Mouse (Mus musculus): ENCODE results near the gene Txlna.

The Txlna gene

DNA sequence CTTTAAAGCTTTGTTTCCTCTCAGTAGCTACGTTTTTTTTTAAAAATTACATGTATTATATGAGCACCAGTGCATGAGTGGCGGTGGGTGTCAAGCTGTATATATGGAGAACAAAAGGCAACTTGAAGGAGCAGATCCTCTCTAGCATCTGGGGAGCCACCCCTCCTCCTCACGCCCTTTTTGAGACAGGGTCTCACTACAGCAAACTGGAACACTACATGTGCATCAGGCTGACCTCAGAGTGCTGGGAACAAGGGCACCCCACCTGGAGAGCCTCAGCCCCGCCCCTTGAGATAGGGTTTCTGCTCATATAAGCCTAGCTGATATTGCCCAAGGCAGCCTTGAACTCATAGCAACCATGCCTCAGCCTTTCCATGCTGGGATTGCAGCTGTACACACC is 15.4 kb downstream of the Txlna start:
- in situ Hi-C loops (cut with MboI, MseI), result no loop called here

DNA sequence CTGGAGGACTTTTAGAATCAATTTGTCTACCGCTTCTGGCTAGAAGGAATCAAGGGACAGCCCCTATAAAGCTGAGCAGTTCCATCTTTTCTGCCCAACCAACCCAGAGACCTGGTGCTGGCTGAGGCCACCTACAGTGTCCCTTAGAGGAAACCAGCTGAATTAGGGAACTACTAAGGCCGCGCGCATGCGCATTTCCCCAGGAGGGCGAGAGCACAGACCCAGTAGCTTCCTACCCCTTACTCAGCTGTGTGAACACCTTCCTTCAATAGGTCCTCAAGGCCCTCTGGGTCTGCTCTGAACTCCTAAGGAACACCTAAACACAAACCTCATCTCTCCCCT is 15.9 kb downstream of the Txlna start:
- in situ Hi-C loops (cut with MboI, MseI), result no loop called here

GRCm38 (mm10) chr4:129624281-129625028 is 16.4 kb downstream of the Txlna start:
- in situ Hi-C loops (cut with MboI, MseI), result no loop called here

DNA sequence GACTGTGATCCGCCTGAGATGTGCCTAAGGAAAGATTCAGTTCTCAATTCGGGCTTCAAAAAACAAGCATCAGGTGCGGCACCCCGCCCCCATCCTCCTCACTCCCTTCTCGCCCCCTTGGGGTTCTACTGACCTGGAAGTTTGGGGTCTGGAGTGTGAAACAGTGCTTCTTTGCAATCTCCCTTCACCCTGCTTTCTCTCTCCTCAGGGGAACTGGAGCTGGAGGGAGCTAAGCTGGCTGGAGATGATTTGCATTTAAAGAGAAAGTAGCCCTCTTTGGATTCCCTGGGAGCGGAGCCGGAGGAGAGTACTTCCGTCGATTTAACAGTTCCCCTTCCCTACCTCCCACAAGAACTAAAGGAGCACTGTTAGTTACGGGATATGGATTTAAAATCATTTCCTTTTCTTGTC is 17.2 kb downstream of the Txlna start, which contains the start of gene Ccdc28b:
Ccdc28b (minus strand) TSS at position 267 of the 411 bp plus-strand sequence.
- in situ Hi-C loops (cut with MboI, MseI), result no loop called here

DNA sequence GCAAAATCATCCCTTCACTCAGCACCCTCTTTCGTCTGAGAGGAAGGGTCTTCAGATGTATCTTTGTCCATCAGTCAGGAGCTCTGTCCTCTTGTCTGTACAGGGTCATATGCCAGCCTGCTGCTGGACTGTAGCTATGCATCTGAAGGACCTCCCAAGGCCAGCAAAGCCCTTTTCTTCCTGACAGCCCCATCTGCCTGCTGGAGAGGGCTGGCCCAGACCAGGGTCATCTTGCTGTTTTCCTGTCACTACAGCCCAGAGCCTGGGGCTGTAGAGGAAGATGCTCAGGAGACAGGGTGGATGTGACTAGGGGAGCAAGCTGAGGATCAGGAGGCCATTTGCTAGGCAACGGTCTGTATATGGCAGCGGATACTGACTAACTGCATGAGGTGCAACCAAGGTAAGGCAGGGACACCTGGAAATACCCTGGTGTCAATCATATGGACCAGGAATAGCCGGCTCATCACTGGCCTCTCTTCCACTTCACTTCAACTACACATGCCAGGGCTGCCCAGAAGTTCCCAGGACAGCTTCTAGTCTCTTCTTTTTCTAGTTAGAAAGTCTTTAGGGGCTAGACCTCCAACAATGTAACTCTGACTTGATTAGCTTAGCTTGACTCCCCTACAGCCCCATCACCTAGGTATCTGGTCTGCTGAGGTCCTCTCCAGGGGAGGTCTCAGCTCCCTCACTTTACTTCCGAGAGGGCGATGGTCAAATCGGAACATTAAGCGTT is 17.9 kb downstream of the Txlna start:
- in situ Hi-C loops (cut with MboI, MseI), result no loop called here

DNA sequence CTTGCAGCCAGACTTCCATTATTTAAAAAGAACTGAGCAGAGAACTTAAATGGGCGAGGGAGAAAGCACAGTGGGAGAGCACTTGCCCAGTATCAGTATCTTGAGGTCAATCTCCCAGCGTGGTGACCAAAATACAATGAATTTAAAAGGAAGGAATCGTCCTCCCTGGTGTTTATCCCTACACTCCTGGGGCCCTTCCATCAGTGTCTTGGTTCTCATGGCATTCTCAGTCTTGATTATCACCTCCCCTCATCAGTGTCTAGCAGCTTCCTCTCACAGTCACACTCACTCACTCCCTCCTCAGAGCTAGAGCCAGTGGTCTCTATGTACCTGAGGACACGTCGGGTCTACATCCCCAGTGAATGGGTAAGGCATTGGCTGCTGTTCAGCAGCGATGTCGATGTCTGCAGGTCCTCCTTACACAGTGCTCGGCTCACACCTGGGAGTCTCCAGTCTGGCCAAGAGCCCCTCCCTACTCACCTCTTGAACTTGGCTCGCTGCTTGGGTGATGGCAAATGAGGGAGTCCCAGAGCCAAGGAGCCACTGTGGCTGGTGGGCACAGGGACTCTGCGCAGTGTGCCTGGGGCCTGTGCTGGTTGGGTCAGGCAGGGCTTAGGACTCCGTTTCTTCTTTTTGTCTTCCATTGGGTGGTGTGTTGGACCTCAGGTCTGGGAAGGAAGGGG is 18.6 kb downstream of the Txlna start:
- in situ Hi-C loops (cut with MboI, MseI), result no loop called here

DNA sequence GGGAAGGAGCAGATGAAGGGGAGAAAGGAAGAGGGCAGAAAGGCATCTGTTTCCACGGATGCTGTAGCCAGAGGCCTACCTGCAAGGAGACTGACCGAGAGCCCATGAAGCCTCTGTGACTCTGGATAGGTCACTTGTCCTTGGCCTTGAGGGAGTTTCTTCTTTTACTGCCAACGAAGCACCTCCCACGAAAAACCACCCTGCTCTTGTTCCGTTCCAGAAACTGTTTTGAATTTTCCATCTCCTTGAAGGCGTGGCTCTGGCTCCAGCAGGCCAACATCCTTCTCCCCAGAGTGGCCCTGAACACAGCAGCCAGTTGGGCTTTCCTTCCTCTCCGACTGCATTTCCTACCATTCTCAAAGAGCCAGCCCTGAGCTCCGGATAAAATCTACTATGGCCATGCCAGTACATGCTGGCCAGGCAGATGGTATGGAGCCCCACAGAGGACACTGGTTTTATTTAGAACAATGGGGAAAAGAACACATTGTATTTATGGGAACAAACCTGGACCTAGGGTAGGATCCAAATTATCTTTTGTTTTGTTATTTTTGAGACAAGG is 19.5 kb downstream of the Txlna start:
- in situ Hi-C loops (cut with MboI, MseI), result no loop called here

DNA sequence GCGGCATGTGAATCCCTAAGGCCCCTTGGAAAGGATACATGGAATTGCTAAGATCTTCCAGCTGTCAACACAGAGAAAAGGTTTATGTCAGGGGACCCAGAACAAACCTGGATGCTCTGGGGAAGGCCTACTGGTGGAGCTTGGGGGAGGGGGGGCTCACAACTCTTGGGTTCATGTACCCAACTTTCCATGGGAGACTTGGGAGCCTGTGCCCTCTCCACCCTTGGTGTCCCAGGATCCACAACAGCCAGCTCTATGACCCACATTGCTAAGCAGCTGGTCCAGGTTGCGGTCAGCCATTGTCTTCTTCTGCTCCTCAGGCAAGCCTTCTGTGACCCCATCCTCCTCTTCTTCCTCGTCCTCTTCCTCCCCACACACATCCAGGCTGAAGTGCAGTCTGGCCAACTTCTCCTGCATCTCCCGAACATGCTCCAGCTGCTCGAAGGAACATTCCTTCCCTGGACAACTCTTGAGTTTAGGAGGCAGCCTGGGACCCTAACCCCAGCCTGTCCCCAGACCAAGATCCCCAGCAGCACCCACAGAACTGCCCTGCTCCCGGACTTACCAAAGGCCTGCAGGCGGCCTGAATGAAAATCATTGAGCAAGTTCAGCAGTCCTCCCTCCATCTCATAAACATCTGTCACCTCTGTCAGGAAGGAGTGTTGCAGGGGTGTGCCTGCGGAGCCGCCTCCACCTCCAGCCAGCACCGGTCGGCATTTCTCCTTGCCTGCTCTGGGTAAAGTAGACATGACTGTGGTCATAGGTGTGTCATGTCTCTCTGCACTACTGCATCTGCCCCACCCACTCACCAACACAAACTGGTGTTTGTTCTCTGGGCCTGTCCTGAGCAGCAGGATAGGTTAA is 20.2 kb downstream of the Txlna start:
- in situ Hi-C loops (cut with MboI, MseI), result no loop called here

DNA sequence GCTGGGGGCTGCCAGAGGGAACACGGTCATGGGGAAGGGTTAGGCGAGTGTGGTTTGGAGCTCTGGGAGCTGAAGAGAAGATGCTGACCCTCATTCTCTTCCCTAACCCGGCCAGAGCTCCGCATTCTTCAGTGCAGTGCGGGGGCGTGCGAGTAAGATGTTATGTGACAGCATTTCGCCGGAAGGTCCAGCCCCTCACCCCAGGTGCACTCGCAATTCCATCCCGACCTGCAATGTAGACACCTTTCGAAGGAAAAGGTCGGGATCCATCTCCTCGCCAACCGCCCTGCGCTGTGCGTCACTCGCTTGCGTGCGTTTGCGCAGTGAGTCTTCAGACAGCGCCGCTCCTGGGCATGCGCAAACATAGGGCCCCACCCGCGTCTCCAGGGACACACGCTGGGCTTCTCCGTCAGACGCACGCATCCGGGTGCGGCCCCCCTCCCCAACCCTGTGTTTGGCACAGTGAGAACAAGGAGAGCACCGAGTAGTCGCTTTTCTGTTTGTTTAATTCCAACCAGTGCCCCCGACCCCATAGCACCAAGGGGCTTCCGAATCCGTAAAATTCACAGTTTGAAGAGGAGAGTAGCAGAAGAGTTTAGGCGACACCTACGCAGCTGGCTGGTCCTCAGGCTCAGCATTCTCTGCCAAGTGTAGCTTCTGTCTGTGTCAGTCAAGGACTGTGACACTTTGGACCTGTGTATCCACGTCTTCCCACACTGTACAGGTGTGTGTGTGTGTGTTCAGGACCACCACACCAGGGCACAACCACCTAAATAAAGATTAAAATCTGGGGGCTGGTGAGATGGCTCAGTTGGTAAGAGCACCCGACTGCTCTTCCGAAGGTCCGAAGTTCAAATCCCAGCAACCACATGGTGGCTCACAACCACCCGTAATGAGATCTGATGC is 21.8 kb downstream of the Txlna start, which contains the start of gene Iqcc:
Iqcc (minus strand) TSS at position 314 of the 906 bp plus-strand sequence.
- in situ Hi-C loops (cut with MboI, MseI), result no loop called here

DNA sequence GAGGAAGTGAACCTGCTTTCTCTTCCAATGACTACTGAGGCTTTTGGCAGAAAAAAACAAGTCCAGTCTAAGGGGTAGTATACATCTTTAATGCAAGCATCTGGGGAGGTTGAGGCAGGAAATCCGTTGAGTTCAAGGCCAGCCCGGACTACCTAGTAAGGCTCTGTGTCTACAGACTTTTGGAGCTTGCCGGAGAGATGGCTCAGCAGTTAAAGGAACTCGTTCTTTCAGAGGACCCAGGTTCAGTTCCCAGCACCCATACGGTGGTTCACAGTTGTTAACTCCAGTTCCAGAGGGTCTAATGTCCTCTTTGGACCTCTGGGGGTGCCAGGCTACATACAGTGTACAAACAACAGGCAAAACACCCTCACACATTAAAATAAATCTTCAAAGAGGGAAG is 22.8 kb downstream of the Txlna start:
- in situ Hi-C loops (cut with MboI, MseI), result no loop called here

- in situ Hi-C loops (cut with MboI, MseI), result no loop called here
These were observed 23.7 kb downstream of the Txlna start for GRCm38 (mm10) chr4:129617121-129617641.

- in situ Hi-C loops (cut with MboI, MseI), result no loop called here
These were observed 24.2 kb downstream of the Txlna start for GRCm38 (mm10) chr4:129616631-129617030.

GRCm38 (mm10) chr4:129615801-129616290 is 25.0 kb downstream of the Txlna start:
- in situ Hi-C loops (cut with MboI, MseI), result no loop called here

DNA sequence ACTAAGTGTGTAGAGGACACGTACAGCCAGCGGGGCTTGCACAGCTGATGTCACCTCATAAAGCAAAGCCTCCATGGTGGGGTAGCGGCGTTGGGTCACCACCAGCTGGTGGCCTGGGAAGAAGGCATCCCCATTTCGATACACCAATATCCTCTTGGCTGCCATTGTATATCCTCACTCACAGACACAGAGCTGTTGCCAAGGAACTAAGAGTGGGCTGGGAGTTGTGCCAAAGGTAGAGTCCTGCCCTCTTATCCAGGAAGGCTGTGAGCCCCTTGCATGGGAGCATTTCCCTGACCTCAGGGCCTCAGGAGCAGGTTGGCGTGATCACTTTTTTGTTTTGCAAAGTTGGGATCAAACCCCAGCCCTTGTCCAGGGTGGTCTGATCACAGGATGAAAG is 26.8 kb downstream of the Txlna start, which contains the start of gene Dcdc2b:
Dcdc2b (minus strand) TSS at position 165 of the 400 bp plus-strand sequence.
- in situ Hi-C loops (cut with MboI, MseI), result loop anchor here (5.0 kb wide), 1 partner anchor 67 kb away; no protein-coding TSS in a partner anchor

DNA sequence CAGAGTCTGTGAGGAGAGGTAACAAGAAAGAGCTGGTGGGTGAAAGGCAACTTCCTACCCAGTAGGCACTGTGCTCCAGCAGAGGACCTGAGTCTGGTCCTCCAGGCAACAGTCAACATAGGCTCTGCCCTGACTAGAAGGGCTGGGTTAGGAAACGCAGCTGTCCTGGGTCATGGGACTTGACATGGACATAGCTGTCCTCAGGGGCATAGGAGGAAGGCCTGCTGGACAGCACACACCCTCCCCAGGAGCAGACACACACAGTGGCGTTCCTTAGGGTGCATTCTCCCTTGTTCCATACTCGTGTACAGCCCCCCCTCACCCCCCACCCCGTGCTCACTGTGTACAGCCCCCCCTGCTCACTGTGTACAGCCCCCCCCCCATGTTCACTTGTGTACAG is 30.4 kb downstream of the Txlna start:
- in situ Hi-C loops (cut with MboI, MseI), result loop anchor here (5.0 kb wide), 1 partner anchor 63 kb away; no protein-coding TSS in a partner anchor

GRCm38 (mm10) chr4:129610026-129610425 is 30.8 kb downstream of the Txlna start:
- in situ Hi-C loops (cut with MboI, MseI), result loop anchor here (5.0 kb wide), 1 partner anchor 63 kb away; no protein-coding TSS in a partner anchor

DNA sequence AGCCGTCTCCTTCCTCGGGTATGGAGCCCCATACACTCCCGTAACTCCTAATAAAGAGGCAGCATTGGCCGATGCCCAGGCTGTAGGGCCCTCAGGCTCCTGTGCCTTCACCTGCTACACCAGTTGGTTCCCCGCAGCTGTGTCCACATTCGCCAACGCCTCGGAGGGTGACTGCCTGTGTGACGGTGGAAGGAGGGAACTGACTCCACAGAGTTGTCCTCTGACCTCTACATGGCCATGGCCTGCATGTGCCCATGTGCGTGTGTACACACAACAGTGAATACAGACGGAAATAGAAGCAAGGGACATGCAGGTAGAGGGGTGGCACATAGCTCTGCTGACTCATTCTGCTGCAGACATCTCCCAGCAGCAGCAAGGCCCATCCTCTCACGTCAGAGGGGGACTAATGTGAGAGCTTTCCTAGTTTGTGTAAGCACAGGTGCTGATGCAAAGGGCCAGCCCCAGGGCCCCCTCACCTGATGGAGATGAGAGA is 31.7 kb downstream of the Txlna start:
- in situ Hi-C loops (cut with MboI, MseI), result no loop called here

DNA sequence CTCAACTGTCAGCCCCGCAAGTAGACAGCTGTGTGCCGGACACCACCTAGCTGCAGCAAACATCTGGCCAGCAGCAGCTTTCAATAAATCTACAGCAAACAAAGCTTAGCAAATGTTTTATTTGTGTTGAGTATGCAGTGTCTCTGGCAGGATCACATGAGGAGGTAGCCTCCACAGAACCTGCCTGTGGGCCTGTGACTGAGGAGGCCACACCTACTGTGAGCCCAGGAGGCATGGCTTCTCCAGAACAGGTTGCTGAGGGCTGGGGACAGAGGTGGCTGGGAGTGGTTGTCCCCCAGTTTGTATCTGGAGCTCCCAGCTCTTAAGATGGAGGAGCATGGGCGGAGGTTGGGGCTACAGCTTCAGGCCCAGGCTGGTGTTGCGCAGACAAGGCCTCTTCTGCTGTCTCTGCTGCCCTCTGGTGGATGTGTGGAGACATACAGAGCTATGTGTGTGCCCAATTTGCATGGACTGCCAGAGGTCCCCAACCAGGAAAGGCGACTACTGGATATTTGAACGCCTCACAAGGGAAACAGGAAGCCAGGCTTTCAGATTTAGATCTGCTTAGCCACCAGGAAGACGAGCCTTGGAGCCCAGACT is 32.3 kb downstream of the Txlna start:
- in situ Hi-C loops (cut with MboI, MseI), result no loop called here

Measured in T-helper 1 cell (primary cell).